Mouse (Mus musculus) midbrain, embryonic 15.5 days (tissue): ENCODE measurements around the gene Gm20532. TPM values are rescaled to one million over a fixed set of nuclear protein-coding genes. Genes with fewer than 3 reads are reported as not detected.

Experiments used
- microRNA counts: library from miRNA; unstranded; fragments of <30 nt; microRNA quantifications from one replicate; lab custom pipeline; 2016
- microRNA-seq: library from miRNA; unstranded; fragments of <30 nt; microRNA quantifications from one replicate; pipeline ENCODE4, GENCODE M21; 2016
- polyA plus RNA-seq: library from polyadenylated mRNA; unstranded; fragments of >200 nt; fragmentation: Nextera tagmentation; extraction: Ambion mirVana; gene quantifications from 2 replicates; pipeline ENCODE4 v1.2.1, GENCODE M21; 2015

Gene Gm20532
- polyA plus RNA-seq, 1 experiment from 2014 or later: not detected

MicroRNAs encoded within 50 kb of the gene (microRNA counts, 519-probe panel; counts per million panel counts)
- microRNA mmu-miR-126-3p (lab: Ali Mortazavi, UCI) (3,929 counts per million, percentile 88 among the panel's probes with 10 or more counts), microRNA mmu-miR-126-5p (lab: Ali Mortazavi, UCI) (3,019 counts per million, percentile 69 among the panel's probes with 10 or more counts)

Small RNA genes within 50 kb of the gene (microRNA-seq; reads per million reads assigned to microRNA genes)
- gene Mir126a: not detected
- not detected for gene Mir126b

Other genes with a start within 250 kb of the Gm20532 start
- 27.6 and 29.8 TPM in 2 replicates for gene Dnlz, start 234.5 kb upstream of the Gm20532 start, polyA plus RNA-seq
- gene Card9, start 225.7 kb upstream of the Gm20532 start, polyA plus RNA-seq: 1.6 and 2.9 TPM in 2 replicates
- 33.0 and 40.0 TPM in 2 replicates for gene Snapc4, start 206.0 kb upstream of the Gm20532 start, polyA plus RNA-seq
- gene Entr1, start 197.3 kb upstream of the Gm20532 start, polyA plus RNA-seq: 175 and 181 TPM in 2 replicates
- gene Pmpca, start 197.3 kb upstream of the Gm20532 start, polyA plus RNA-seq: 92.1 and 97.6 TPM in 2 replicates
- 27.7 and 28.6 TPM in 2 replicates for gene Inpp5e, start 177.4 kb upstream of the Gm20532 start, polyA plus RNA-seq
- gene Sec16a, start 141.4 kb upstream of the Gm20532 start, polyA plus RNA-seq: 21.3 and 21.5 TPM in 2 replicates
- gene Notch1, start 70.0 kb upstream of the Gm20532 start, polyA plus RNA-seq: 15.6 and 17.6 TPM in 2 replicates
- gene Egfl7, start 6.6 kb upstream of the Gm20532 start, polyA plus RNA-seq: 71.8 and 75.7 TPM in 2 replicates
- gene Agpat2, start 17.8 kb downstream of the Gm20532 start, polyA plus RNA-seq: 4.6 and 6.7 TPM in 2 replicates
- 164 and 168 TPM in 2 replicates for gene Fam69b, start 41.8 kb downstream of the Gm20532 start, polyA plus RNA-seq
- not detected in 2 replicates for gene Lcn4, start 84.6 kb downstream of the Gm20532 start, polyA plus RNA-seq